Mouse (Mus musculus) lung, postnatal 25 days (tissue): ENCODE measurements around the gene Nudt15.
"Not testable (repeated sequence)": the region's sequence is repeated elsewhere in the genome, so short reads cannot be mapped to it uniquely, and the experiment has no call there.

Source experiments
- DNase-seq: peaks from one replicate; pipeline ENCODE4 v3.0.0; 2022; ENCODE audit warnings: low spot score

Gene Nudt15

DNA sequence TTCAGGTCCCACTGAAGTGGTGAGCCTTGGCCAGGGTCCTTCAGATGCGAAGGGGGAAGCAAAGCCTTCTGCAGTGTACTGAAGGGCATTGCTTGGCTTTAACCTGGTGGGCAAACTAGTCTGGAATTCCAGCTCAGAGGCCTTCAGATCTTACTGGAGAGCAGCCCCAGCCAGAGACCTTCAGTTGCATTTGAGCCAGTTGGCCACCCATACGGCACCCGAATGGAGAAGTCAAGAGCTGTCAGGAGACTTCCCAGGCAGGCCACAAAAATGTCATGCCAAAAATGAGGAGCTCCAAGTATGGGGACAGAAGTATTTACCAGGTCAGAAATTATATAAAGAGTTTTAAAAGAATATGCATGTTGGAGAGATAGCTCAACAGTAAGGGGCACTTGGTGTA, at the start of gene Nudt15:
Gene Nudt15, minus strand, starts transcription at position 192 of the 400 bp plus-strand sequence.
- DNase-seq, result no peak

DNA sequence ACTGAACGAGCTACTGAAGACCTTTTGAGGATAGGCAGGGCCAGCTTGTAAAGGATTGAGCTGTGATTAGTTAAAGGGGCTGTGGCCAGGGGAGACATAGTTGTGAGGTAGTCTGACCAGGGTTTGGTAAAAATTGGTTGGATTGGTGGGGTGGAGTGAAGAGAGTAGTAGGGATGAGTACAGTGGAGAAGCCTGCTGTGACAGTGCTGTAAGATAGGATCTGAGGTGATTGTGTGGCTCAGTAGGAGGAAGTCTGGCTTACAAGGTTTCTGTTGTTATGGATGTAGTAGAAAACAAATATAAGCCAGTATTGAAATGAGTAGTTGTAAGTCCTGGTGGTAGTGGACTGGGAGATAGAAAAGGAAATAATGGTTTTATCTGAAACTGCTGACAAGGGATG, 44.1 kb upstream of the Nudt15 start:
- DNase-seq, result no peak

DNA sequence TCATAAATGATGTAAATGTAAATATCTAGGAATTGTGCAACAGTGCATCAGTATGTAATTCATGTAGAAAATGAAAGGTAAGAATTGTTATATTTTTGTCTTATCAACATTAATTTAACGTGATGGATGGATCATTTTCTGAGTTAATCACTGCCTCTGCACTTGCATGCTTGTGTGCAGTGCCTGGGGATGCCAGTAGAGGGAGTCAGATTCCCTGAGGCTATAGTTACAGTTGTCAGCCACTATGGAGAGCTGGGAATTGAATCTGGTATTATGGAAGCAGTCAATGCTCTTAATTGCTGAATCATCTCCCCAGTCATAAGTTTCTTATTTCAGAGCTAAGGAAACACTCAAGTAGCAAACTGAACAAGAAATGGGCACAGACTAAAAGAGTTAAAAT, 40.0 kb upstream of the Nudt15 start:
- no peak for DNase-seq

DNA sequence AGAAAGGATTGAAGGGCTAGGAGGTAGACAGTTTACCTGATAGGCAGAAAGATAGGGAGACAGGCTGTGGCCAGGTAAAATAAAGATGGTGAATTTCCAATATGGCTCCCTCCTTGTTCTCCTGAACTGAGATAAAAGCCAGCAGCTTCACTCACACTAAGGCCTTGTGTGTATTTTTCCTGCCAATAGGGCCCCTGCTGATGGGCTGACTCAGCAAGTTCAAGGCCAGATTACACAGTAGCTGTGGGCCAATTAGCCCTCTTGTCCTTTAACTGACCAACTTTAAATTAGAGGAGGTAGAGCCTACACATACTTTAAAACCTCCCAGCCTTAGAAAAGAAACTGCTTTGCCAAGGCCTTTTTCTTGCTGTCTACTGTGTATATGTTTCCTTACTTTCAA, 28.3 kb upstream of the Nudt15 start:
- no peak for DNase-seq

DNA sequence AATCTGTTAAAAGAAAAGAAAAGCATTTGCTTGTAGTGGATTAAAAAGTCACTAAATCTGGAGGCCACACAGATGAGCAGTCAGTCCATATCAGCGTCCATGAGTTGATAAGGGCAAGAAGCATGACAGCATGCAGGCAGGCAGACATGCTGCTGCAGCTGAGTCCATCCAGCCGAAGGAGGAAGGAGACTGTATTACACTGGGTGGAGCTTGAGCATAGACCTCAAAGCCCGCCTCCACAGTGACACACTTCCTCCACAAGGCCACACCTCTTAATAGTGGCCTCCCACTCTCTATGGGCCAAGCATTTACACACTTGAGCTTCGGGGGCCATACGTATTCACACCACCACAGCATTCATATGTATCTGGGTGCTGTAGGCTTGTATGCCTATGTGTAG, 26.0 kb upstream of the Nudt15 start:
- no peak for DNase-seq

DNA sequence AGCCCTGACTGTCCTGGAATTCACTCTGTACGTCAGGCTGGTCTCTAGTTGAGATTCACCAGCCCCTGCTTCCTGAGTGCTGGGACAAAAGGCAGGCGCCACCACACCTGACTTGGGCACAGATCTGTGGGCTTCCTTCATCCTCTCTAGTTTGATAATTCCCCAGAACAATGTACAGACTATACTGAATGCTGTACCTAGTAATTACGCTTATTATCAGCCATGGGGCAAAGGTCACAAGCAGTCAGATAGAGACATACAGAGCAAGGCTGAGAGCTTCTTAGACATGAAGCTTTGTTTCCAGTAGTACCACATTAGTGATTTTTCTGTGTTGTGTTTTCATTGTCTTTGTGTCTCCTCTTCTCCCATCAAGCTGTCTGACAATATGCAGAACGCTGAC, 23.1 kb upstream of the Nudt15 start:
- no peak for DNase-seq

DNA sequence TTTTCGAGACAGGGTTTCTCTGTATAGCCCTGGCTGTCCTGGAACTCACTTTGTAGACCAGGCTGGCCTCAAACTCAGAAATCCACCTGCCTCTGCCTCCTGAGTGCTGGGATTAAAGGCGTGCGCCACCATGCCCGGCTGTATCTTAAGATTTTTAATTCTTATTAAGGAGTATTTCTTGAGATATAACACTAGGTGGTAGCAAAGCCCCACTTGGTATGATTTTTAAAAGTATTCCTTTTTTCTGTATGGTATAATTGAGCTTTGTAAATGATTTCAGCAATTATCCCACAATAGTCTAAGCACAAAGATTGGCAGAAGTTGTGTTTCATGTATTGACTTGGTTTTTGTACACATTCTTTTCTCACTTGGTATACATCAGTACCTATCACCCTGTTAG, 21.8 kb upstream of the Nudt15 start:
- not testable (repeated sequence) for DNase-seq

DNA sequence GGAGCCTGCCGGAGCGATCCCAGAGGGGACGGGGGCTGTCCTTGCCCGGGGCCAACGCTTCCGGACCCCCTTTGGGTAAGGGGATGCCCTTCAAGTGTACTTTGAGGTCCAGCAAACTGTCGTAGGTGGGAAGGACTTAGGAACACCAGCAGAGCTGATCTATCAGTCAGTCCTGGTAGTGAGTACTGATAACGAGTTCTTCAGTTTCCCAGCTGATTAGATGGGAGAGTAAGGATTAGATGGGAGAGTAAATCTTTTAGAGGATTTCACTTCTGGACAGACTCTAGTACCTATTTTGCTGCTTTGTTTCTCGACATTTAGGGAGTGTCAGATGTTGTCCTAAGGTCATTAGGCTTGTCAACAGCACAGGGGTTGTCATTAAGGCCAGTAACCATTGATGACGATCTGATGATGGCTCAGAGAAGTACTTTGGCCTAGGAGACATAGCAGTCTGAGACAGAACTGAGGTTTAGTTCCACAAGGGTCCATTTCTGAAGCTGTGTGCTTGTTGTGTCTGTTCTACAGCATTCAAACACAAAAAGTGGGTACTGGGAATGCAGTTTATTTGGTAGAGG, 5.2 kb upstream of the Nudt15 start:
- no peak for DNase-seq

DNA sequence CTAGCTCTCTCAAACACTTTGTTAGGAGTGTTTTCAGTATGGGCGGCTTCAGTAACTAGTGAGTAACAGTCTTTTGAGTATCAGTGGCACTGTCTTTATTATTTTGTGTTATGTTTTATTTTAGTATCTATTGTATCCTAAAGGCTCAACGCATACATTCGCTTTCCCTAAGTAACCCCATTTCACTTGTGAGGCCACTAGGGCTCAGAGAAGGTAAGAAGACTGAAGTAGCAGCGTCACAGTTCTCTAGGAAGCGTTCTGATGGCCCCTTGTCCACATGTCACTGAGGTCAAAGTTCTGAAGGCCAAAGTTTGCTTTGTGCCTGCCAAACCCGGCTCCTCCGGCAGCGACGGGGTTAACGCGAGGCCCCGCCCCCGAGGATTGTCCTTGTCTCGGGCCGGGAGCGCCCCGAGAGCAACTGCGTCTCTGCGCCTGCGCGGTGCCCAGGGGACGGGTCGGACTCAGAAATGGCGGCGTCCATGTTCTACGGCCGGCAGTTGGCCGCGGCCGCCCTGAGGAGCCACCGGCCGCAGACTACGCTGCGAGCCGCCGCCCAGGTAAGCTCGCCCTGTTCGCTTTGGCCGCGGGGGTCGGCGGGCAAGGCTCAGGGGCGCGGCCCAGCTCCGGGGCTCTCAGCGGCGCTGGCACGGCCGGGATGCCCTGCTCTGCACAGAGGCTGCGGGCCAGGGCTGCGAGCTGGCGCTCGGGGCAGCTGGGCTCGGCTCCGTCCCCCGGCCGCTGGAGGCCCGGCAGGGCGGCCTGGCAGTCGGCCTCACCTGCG, 4.5 kb upstream of the Nudt15 start:
- DNase-seq, result peak; percentile 95

DNA sequence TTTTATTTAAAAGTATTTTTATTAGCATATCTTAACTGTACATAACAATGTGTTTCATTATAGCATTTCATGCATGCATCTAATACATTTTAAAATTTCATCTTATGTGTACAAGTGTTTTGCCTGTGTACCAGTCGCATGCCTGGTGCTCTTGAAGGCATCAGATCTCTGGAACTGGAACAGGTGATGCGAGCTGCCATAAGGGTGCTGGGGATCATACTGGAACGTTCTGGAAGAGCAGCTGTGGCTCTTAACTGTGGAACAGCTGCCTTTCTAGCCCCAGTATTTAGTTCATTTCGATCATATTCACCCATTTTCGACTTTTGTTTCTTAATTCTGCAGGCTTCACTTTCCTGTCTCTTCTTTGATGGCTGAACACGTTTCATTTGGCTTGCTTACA, 3.1 kb upstream of the Nudt15 start:
- DNase-seq, result no peak

DNA sequence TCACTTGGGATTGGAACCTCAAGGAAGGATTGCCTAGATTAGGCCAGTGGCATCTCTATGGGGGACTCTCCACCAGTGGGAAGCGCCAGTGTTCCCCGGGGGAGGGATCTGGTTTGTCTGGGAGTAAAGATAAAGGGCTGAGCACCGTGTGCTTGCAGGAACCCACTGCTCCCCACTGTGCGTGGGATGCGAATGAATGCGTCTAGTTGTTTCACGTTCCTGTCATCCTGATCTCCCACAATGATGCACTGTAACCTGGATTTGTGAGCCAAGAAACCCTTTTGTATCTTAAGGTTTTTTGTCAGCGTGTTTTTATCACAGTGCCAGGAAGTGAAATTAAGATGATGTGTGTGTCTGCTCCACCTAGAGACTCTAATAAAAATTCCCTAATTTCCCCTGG, 2.7 kb upstream of the Nudt15 start:
- DNase-seq, result no peak

DNA sequence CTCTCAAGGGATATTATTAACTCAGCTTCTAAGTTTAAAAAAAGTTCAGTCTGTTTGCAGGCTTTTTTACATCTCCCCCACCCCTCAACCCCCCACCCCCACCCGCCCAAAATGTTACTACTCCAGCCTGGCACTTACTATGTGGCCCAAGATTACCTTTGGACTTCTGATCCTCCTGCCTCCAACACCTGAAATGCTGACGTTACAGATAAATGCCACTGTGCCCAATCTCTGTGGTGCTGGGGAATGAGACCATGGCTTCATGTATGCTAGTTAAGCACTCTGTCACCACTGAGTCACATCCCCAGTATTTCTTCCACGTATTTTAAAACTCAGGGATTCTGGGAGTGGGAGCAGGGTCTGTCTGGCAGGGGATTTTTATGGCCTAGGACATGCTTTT, 2.2 kb upstream of the Nudt15 start:
- DNase-seq, result no peak

DNA sequence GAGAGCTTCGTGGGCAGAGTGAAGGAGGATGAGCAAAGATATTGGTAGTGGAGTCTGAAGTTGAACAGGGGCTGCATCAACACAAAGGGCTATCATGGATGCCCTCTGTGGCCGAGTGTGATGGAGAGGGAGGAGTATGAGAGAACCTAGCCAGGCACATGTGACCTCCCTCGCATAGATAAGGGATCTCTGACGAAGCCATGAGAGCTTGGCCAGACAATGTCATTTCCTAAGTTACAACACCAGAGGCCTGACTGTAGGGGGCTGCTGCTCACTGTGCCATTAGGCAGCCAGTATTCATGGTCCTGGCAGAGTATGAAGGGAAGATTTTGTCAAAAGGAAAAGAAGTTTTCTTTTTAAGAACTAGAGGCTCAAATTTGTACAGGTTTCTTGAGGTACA, 1.0 kb downstream of the Nudt15 start:
- no peak for DNase-seq

DNA sequence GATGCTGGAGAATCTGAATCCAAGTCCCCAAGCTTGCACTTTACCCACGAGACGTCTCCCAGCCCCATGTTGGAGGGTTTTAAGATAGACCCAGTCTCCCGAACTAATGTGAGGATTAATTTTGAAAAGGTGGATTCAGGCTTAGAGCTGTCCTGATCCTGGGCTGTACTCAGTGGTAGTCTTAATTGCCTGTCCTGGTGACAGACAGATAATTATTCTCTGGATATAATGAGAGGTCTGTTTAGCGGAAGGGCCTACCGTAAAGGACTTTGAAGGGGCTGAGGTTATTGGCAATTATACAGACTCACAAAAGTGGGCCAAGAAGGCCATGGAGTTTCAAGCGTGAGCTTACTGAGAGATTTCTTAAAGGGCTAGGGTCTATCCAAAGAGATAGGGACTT, 4.3 kb downstream of the Nudt15 start:
- DNase-seq, result no peak

DNA sequence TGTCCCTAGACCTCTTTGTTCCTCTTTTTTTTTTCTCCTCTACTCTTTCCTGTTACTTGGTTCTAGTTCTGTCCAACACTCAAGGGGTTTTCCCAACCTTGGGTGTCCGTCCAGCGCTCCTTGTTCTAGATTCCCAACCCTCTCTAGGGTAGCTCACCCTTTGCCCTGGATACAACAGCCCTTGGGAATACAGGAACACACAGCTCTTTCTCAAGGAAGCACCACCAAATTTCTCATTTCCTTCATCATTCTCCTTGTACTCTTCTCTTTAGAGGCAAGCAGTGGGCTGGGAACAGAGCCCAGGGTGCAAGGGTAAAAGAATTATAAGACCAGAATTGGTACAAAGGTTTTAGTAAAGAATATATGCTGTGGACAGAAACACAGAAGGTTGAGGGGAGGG, 12.4 kb downstream of the Nudt15 start:
- no peak for DNase-seq

DNA sequence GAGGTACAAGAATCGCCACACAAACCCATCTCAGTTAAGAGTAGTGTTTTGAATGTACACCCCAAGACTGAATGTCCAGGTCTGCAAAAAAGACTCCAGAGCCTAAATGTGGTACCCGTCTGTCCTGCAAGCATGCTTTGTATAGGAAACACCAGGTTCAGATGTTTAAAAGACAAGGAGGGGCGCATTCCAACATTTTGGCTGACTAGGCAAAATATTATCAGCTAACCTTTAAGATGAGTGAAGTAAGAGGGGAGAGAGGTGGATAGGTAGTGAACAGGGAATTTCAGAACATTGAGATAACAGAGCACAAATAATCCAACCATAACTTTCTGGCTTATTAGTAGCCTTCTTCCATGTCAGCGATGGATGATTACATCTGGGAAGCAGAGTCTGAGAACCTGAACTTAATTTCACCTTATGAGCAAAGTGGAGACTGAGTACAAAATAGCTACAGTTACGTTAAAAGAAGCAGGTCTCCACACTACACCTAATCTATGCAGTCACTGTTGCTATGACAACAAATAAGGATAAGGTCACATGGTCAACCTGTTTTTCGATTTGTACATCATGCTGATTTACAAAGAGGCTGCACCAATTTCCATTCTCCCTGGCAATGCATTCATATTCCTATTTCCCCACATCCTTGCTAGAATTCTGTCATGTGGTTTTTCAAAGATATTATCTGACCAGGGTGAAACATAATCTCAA, 14.1 kb downstream of the Nudt15 start:
- DNase-seq, result no peak

DNA sequence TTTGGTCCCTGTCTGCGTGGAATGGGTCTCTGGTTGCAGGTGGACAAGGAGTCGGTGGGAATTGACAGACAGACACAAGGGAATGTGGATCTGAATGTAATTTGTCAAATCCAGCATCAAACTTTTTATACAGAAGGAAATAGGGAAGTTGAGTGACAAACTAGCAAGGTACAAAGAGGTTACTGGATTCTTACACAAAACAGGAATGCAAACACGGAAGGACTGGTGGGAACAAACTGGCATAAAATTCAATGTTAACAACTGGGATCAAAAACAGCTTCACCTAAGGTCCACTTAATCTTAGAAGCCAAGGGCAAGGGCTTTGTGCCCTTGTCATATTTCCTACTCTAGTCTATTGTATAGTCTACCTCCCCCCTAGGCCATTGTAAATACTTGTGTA, 19.4 kb downstream of the Nudt15 start:
- not testable (repeated sequence) for DNase-seq

DNA sequence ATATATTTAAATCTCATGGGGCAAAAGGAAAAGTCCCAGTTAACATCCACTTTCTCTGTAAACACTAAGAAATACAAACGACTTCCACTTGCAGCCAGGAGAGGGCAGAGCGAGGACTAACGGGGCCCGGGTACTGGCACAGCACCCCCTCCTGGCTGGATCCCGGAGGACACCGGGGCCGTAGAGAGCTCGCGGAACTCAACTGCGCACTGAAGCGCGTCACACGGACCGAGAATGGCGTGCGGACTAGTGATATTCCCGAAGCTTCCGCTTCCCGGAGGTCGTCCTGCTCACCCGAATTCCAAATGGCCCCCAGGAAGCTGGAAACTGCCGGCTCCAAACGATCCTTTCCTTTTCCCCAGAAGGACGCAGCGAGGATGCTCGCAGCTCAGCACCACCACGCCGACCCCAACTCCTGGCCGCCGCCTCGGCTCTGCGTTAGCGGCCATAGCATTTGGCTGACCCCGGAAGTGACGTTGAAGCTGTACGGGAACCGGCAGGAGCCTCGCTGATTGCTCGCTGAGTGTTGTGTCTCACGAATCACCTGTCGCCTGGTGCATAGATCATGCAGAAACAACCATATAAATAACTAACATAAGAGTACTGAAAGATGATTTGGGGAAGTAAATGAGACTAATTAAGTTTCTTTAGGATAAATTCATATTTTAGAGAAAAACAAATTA, 23.1 kb downstream of the Nudt15 start, which contains the start of gene Sucla2:
Gene Sucla2, plus strand, starts transcription at position 554 of the 683 bp plus-strand sequence.
- DNase-seq, result peak; percentile 93

DNA sequence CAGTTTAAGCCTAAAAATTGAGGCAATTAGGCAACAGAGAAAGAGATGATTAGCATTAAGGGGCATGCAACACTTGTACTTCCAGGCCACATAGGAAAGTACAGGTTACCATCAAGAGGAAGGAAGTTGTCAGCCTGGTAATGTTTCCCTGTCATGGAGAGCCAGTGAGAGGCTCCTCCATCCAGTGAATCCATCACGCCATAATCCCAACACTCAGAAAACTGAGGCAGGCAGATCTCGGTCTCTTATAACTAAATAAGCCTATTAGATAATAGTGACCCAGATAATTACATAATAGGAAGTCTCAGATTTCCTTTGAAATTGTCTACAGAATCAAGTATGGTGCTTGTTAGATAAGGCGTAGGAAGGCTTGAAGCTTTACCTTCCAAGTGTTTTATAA, 23.9 kb downstream of the Nudt15 start:
- DNase-seq, result no peak

DNA sequence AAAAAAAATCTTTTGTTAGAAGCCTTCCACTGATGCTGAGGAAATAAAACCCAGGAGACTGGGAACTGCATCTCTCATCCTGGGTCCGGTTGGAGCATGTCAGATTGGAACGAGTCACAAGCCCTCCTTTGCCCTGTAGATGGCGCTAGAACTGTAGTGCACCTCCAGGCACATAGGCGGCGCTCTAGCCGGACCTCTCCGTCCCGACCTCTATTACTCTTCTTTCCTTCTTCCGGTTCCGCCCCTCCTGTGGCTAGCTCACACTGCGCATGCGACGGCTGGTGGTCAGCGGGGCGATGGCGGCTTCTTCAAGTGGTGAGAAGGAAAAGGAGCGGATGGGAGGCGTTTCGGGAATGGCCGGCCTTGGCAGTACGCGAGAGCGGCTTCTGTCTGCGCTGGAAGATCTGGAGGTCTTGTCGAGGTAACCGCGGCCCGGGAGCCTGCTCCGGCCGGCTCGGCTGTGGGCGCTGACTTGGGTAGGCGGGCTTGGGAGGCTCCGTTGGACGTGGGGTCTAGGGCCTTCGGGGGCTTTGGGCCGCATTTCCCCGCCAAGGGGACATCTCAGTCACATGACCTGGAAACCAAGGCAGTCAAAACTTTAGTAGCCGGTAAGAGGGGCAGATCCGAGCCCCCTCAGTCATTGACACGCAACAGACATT, 38.1 kb downstream of the Nudt15 start, which contains the start of gene Med4:
Gene Med4, plus strand, starts transcription at position 261 of the 659 bp plus-strand sequence.
- peak; percentile 95 for DNase-seq

DNA sequence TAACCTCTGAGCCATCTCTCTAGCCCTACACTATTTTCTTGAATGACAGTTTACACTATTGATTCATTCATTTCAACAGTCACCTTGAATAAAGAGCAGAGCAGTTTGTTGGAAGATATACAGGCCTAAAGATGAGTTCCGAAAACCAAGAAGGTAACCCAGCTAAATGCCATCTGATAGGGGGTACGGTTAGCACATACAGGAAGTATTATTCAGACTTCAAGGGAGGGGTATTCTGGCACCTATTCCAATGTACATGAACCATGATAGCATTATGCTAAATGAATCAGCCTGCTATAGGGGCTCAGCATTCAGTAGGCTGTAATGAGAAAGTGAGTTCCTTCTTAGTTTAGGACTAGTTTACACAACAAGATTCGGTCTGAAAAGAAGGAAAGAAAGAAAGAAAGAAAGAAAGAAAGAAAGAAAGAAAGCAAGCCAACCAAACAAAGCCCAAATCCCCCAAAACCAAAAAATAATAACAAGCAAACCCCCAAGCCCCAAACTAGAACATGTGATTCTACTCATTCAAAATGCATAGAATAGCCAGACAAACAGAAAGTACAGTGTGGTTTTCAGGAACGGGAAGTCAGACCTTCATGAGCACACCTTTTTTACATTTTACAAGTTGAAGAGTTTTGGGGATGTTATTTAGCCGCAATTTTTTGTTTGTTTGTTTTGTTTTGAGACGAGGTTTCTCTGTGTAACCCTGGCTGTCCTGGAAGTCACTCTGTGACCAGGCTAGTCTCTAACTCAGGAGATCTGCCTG, 39.2 kb downstream of the Nudt15 start:
- DNase-seq, result no peak
